Mouse (Mus musculus): ENCODE data around the gene Kcnj14.

Gene Kcnj14

DNA sequence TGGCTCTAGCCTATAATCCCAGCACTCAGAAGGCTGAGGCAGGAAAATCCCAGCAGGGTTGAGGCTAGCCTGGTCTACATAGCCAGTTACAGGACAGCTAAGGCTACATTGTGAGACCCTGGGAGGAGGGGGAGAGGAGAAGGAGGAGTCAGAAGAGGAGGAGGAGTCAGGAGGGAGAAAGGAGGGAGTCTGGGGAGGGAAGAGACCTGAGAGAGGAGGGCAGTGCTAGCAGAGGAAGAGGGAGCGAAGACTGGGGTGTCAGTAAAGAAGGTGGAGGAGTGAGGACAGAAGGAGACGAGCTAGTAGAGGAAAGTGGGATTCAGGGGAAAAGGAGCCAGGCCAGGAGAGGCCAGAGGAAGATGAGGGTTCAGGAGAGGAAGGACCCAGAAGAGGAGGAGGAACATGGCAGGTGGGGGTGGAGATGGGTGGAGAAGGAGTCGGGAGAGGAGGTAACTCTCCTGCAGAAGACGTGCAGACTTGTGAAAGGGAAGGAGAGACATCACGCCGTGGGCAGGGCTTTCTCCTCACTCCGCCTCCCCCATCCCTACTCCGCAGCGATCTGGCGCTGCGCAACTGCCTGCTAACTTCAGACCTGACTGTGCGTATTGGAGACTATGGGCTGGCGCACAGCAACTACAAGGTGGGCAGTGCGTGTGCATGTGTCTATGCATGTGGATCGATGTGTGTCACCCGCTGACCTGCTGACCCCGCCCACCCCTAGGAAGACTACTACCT lies 32.7 kb downstream of the Kcnj14 start:
- POLR2A ChIA-PET, result interaction anchor here in 3 of 4 experiments (0.6 to 4.3 kb wide), 13 partner anchors 9 to 834 kb away, joined by 3 to 32 read pairs (median 3); partner anchors contain the start of genes Cyth2 (in 1 of the 3), Fam83e (in 1 of the 3), Kdelr1 (in 1 of the 3) and Sphk2 (in 1 of the 3)
- CTCF ChIA-PET, result interaction anchor here (0.8 to 3.6 kb wide), 8 partner anchors 9 to 81 kb away, joined by 3 to 15 read pairs (median 6); partner anchors contain the start of gene Kdelr1 (in 1 of the 4)

GRCm38 (mm10) chr7:45790721-45791120 lies 33.9 kb downstream of the Kcnj14 start:
- POLR2A ChIA-PET, result interaction anchor here in 3 of 4 experiments (1.1 to 4.3 kb wide), 8 partner anchors 10 to 108 kb away, joined by 3 to 32 read pairs (median 4); partner anchors contain the start of genes Fam83e (in 1 of the 3) and Sphk2 (in 1 of the 3)
- CTCF ChIA-PET, result interaction anchor here in 3 of 4 experiments (0.6 to 3.6 kb wide), 4 partner anchors 11 to 48 kb away, joined by 3 to 15 read pairs (median 6); no protein-coding TSS in a partner anchor

DNA sequence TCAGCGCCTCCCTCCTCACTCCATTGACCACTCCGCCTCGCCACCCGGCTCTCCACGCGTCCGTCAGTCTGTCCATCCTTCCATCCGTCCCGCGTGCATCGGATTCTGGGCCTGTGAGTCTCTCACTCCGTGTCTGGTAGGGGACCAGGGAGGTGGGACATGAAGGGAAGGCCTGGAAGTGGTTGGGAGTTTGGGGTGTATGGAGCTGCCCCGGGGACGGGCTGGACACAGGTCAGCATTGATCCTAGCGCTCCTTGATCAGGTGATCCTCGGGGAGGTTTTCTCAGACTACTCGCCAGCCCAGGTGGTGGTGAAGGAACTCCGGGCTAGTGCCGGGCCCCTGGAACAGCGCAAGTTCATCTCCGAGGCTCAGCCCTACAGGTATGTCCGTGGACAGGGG lies 36.9 kb downstream of the Kcnj14 start:
- ChIA-PET CTCF (interaction anchor here (0.6 to 4.0 kb wide), 11 partner anchors 10 to 593 kb away, joined by 3 to 46 read pairs (median 4); partner anchors contain the start of gene Kdelr1 (in 1 of the 4)), POLR2A (interaction anchor here (0.6 to 2.2 kb wide), 38 partner anchors 8 to 421 kb away, joined by 3 to 18 read pairs (median 4); partner anchors contain the start of genes Sphk2 (in 3 of the 4), Cyth2 (in 2 of the 4), Fam83e (in 2 of the 4) and Ccdc114 (in 1 of the 4))

- POLR2A ChIA-PET, result interaction anchor here (0.6 to 2.2 kb wide), 40 partner anchors 8 to 420 kb away, joined by 3 to 18 read pairs (median 4); partner anchors contain the start of genes Sphk2 (in 3 of the 4), Cyth2 (in 2 of the 4), Fam83e (in 2 of the 4) and Ccdc114 (in 1 of the 4)
- CTCF ChIA-PET, result interaction anchor here (0.5 to 4.0 kb wide), 13 partner anchors 11 to 1442 kb away, joined by 3 to 46 read pairs (median 3); partner anchors contain the start of genes Ccdc114 (in 1 of the 4) and Kdelr1 (in 1 of the 4)
Measured at GRCm38 (mm10) chr7:45786661-45787413, 37.7 kb downstream of the Kcnj14 start.

GRCm38 (mm10) chr7:45786136-45786578 lies 38.4 kb downstream of the Kcnj14 start:
- CTCF ChIA-PET, result interaction anchor here in 2 of 4 experiments (0.8 to 4.0 kb wide), 3 partner anchors 15 to 55 kb away, joined by 3 to 46 read pairs (median 4); no protein-coding TSS in a partner anchor
- POLR2A ChIA-PET, result interaction anchor here in 3 of 4 experiments (0.5 to 1.7 kb wide), 14 partner anchors 9 to 110 kb away, joined by 3 to 6 read pairs (median 4); partner anchors contain the start of genes Cyth2 (in 2 of the 3), Kdelr1 (in 1 of the 3), Sphk2 (in 1 of the 3) and Syngr4 (in 1 of the 3)

- CTCF ChIA-PET, result interaction anchor here in 2 of 4 experiments (0.6 to 4.0 kb wide), 4 partner anchors 16 to 54 kb away, joined by 3 to 46 read pairs (median 4); no protein-coding TSS in a partner anchor
- POLR2A ChIA-PET, result interaction anchor here in 3 of 4 experiments (0.6 to 1.7 kb wide), 17 partner anchors 10 to 108 kb away, joined by 3 to 6 read pairs (median 4); partner anchors contain the start of genes Cyth2 (in 2 of the 3), Kdelr1 (in 1 of the 3) and Sphk2 (in 1 of the 3)
Measured at GRCm38 (mm10) chr7:45785388-45786135, 39.0 kb downstream of the Kcnj14 start.

DNA sequence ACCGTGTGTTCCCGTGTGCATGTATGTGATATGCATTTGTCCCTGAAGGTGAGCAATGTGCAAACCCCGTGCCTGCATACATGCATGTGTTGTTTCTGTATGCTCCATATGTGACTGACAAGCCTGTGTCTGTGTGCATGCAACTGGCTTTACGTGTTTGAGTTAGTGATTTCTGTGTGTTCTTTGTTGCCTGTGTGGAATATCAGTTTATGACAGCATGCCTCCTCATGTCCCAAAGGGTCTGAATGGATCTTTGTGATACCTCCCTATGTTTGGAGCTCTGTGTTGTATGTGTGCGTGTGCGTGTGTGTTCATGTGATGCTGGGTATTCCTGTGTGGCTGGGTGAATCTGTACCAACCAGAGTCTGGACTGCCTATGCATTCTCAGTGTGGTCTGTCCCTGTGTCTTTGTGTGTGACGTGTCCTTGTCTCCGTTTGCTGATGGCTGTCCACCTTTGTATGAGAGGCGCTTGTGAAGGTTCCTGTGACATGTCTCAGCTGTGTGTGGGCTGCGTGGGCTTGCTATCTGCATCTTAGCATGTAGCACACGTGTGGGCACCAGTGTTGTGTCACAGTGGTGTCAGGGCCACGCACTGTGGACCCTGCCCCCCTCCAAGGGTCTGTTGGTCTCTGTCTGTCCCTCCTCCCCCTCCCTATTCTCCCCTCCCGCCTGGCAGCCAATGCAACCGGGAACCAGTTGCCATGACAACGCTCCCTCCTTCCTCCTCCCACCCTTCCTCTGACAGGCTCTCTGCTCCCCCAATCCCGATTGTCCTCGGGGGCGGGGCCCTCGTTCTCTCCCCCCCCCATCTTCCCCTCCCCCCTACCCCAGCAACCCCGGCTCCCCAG lies 39.8 kb downstream of the Kcnj14 start, which contains the start of gene Sult2b1:
Gene Sult2b1 (minus strand): TSS at position 146 of the 849 bp plus-strand sequence.
- POLR2A ChIA-PET, result interaction anchor here in 3 of 4 experiments (0.6 to 1.8 kb wide), 11 partner anchors 11 to 67 kb away, joined by 3 to 12 read pairs (median 4); partner anchors contain the start of genes Cyth2 (in 1 of the 3) and Sphk2 (in 1 of the 3)
- CTCF ChIA-PET, result interaction anchor here in 2 of 4 experiments (0.6 to 4.0 kb wide), 3 partner anchors 16 to 37 kb away, joined by 5 to 46 read pairs (median 9); no protein-coding TSS in a partner anchor

DNA sequence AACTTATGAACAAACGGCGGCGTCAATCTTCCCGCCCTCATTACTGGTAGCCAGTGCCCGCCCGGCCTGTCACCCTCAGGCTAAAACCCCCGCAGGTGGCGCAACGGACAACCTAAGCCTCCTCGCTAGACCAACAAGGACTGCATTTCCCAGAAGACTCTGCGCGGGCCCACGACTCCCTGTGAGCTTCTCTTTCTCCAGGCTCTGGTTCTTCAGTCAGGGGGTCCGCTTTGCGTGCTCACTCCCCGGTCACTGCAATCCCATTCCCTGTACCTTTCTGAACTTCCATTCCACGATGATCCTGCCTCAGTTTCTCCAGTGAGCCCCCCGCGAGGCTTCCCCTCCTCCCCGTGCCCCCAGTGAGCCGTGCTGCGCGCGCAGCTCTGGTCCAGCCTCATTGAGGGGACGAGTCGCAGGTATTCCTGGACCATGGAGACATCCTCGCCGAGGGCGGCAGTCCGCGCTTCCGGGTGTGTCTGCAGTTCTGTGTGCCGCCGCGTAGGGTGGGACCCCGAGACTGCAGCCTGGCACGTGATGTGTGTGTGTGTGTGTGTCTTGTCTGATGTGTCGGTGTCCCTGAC lies 41.0 kb downstream of the Kcnj14 start, which contains the start of gene Lmtk3:
Gene Lmtk3 (plus strand): TSS at position 228 of the 581 bp plus-strand sequence.
- ChIA-PET CTCF (interaction anchor here (0.6 to 3.3 kb wide), 25 partner anchors 11 to 1069 kb away, joined by 3 to 27 read pairs (median 4); partner anchors contain the start of genes Ccdc114 (in 1 of the 4), Cyth2 (in 1 of the 4) and Kdelr1 (in 1 of the 4)), POLR2A (interaction anchor here (0.5 to 1.8 kb wide), 36 partner anchors 9 to 596 kb away, joined by 3 to 21 read pairs (median 4); partner anchors contain the start of genes Sphk2 (in 3 of the 4), Fam83e (in 2 of the 4), Ccdc114 (in 1 of the 4) and Cyth2 (in 1 of the 4))

DNA sequence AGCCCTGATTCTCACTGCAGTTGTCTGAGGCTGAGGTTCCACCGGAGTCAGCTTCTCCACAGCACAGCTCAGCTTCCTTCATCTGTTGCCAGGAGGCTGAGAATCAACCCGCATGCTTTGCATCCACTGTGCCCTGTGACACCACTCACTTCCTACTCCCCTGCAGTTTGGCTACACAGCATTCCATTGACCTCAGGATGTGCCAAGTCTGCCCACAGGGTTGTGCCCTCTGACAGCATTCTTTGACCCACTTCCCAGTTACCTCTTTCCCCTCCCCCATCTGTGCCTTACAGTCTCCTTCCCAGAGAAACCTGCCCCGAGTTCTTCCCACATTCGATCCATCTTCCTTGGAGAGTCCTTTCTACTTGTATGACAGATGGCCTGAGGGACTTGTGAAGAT lies 42.3 kb downstream of the Kcnj14 start:
- ChIA-PET CTCF (interaction anchor here (0.9 to 3.3 kb wide), 6 partner anchors 18 to 43 kb away, joined by 4 to 27 read pairs (median 6); partner anchors contain the start of gene Cyth2 (in 1 of the 4)), POLR2A (interaction anchor here in 3 of 4 experiments (0.6 to 2.8 kb wide), 8 partner anchors 10 to 322 kb away, joined by 3 to 10 read pairs (median 4); partner anchors contain the start of genes Ftl1 (in 1 of the 3), Sphk2 (in 1 of the 3), Syngr4 (in 1 of the 3) and Tmem143 (in 1 of the 3))

DNA sequence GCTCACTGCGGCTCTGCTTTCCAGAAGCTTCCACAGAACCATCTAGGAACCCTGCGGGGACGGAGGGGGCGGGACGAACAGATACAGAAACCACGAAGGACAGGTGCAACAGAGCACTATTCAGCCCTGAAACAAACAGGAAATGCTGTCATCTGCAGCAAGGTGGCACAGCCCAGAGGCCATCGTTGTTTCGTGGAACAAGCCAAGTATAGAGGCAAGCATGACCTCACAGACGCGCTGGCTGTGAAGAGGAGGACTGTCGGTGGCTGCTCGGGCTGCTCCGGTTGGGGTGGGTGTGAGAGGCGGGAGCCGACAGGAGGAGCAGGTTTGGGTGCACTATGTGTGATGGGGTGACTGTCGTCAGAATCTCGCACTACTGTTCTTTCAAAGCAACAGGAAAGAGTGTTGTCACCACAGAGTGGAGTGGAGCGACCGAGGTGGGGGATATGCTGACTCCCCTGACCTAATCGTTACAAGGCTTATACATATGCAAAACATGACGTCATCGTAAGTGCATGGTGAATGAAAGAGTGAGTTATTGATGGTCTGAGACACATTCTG lies 45.4 kb downstream of the Kcnj14 start:
- ChIA-PET POLR2A (interaction anchor here in 2 of 4 experiments (0.5 to 1.7 kb wide), 7 partner anchors 8 to 29 kb away, joined by 3 to 5 read pairs (median 3); no protein-coding TSS in a partner anchor), CTCF (interaction anchor here in 3 of 4 experiments (0.5 to 2.3 kb wide), 5 partner anchors 22 to 495 kb away, joined by 3 to 11 read pairs (median 3); no protein-coding TSS in a partner anchor)

- POLR2A ChIA-PET, result interaction anchor here in 2 of 4 experiments (0.8 to 1.1 kb wide), 3 partner anchors 8 to 54 kb away, joined by 3 to 4 read pairs (median 4); partner anchors contain the start of genes Fam83e (in 1 of the 2) and Lmtk3 (in 1 of the 2)
- CTCF ChIA-PET, result interaction anchor here in 2 of 4 experiments (0.7 to 2.8 kb wide), 3 partner anchors 20 to 244 kb away, joined by 3 to 13 read pairs (median 4); no protein-coding TSS in a partner anchor
Measured at GRCm38 (mm10) chr7:45775237-45775636, 49.3 kb downstream of the Kcnj14 start.

DNA sequence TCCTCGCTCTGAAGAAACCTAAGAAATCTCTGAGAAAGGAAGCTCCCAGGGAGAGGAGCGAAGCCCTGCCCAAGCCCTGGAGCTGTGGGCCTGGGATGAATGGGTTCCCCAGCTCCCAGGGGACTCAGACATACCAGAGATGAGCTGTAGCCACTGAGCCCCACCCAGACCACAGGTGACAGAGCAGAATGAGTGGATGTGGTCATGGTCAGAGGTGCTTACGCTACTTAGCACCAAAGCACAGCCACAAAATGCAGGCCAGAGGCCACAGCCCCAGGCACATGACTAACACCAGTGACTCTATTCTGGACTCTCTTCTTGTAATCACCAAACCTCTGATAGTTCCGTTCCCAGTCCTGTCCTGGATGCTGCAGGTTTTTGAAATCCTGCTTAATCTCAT lies 53.5 kb downstream of the Kcnj14 start:
- CTCF ChIA-PET, result interaction anchor here in 1 of 4 experiments (0.7 kb wide), 1 partner anchor 30 kb away, joined by 3 read pairs; no protein-coding TSS in a partner anchor
- POLR2A ChIA-PET, result interaction anchor here in 2 of 4 experiments (0.6 to 3.7 kb wide), 7 partner anchors 12 to 53 kb away, joined by 3 to 17 read pairs (median 3); partner anchors contain the start of genes Cyth2 (in 1 of the 2), Fam83e (in 1 of the 2) and Sphk2 (in 1 of the 2)

- CTCF ChIA-PET, result interaction anchor here in 3 of 4 experiments (0.7 to 1.8 kb wide), 4 partner anchors 28 to 31 kb away, joined by 3 to 5 read pairs (median 4); no protein-coding TSS in a partner anchor
- POLR2A ChIA-PET, result interaction anchor here in 2 of 4 experiments (1.0 to 3.7 kb wide), 10 partner anchors 11 to 50 kb away, joined by 3 to 17 read pairs (median 4); partner anchors contain the start of genes Cyth2 (in 1 of the 2) and Fam83e (in 1 of the 2)
Measured at GRCm38 (mm10) chr7:45770427-45771082, 54.0 kb downstream of the Kcnj14 start.

Data from embryonic stem cell, embryonic (primary cell).